Comparison of ENCODE assay signal across 8 mouse cellular contexts in genomic region chr10:127514111-127514698, GRCm38 (mm10). TPM values are rescaled to one million over a fixed set of nuclear protein-coding genes. Genes with fewer than 3 reads are reported as not detected.
DNase-seq lines count a peak whose midpoint lies in the region; ATAC-seq and TF ChIP-seq lines count a peak whose summit lies in the region.

No protein-coding gene starts in this region.

- no peak for ATAC-seq in hindbrain, embryonic 13.5 days (ENCODE audit: low FRiP score)

- no peak for DNase-seq in gastrocnemius, adult 2 months
- no peak for DNase-seq in gastrocnemius, postnatal 14 days
- DNase-seq in midbrain, embryonic 10.5 days (ENCODE audit: low spot score), result no peak
- no peak for DNase-seq in retina, embryonic 14.5 days (ENCODE audit: low spot score)
- DNase-seq in left cerebral cortex, postnatal 36 days (ENCODE audit: low spot score in 2 of 2), result no peak
- DNase-seq in frontal cortex, postnatal 36 days (ENCODE audit: low spot score in 2 of 2), result no peak

- H3K27me3 ChIP-seq in ES-Bruce4 (ENCODE audit: control insufficient read depth, insufficient read depth, low read length, poor library complexity, severe bottlenecking), result no peaks in the 10 kb centered on the region
- peaks cover 40% of the 10 kb centered on the region for H3K27me3 ChIP-seq in hindbrain, embryonic 13.5 days
- peaks cover 100% of the 10 kb centered on the region for H3K27me3 ChIP-seq in midbrain, embryonic 10.5 days (ENCODE audit: low read depth, poor library complexity, severe bottlenecking)

- H3K4me1 ChIP-seq in ES-Bruce4 (ENCODE audit: control insufficient read depth, insufficient read depth, low read length), result peaks cover 10% of the 10 kb centered on the region
- H3K4me1 ChIP-seq in hindbrain, embryonic 13.5 days (replicated peaks), result peaks cover 90% of the 10 kb centered on the region
- peaks cover 94% of the 10 kb centered on the region for H3K4me1 ChIP-seq in midbrain, embryonic 10.5 days

- peak overlapping the region; percentile 78 for H3K27ac ChIP-seq in gastrocnemius, adult 2 months
- no peak overlapping the region for H3K27ac ChIP-seq in ES-Bruce4 (ENCODE audit: insufficient read depth, low read length)
- peak overlapping the region; percentile 100 for H3K27ac ChIP-seq in hindbrain, embryonic 13.5 days
- peak overlapping the region; percentile 89 for H3K27ac ChIP-seq in midbrain, embryonic 10.5 days (replicated peaks)

- no peak overlapping the region for H3K9ac ChIP-seq in ES-Bruce4 (ENCODE audit: low read depth, poor library complexity, severe bottlenecking)
- 0 out of 2 replicates have a peak overlapping the region, but pooled peaks have one; percentile 53 for H3K9ac ChIP-seq in hindbrain, embryonic 13.5 days

- H3K4me3 ChIP-seq in gastrocnemius, adult 2 months, result peak overlapping the region; percentile 63
- peak overlapping the region; percentile 7; the same call in 1 of the 2 replicates for H3K4me3 ChIP-seq in ES-Bruce4 (ENCODE audit: low read depth, low read length)
- no peak overlapping the region for H3K4me3 ChIP-seq in hindbrain, embryonic 13.5 days
- peak overlapping the region; percentile 62 for H3K4me3 ChIP-seq in midbrain, embryonic 10.5 days

- intact Hi-C loops in gastrocnemius, adult 2 months (cut with DNase I), result no loop called here
- intact Hi-C loops in gastrocnemius, postnatal 14 days (cut with DNase I; ENCODE audit: low total_unique reads), result no loop called here
- intact Hi-C loops in left cerebral cortex, postnatal 36 days (cut with DNase I), result no loop called here

- peak overlapping the region; percentile 78 for H3K4me2 ChIP-seq in hindbrain, embryonic 13.5 days

- no peak for TF ChIP-seq POLR2A in ES-Bruce4 (IDR thresholded peaks at IDR 0.05; ENCODE audit: insufficient read depth, low read length)

- TF ChIP-seq EP300 in ES-Bruce4 (IDR thresholded peaks at IDR 0.05; ENCODE audit: insufficient read depth, low read depth, low read length), result no peak

- peaks cover 4% of the 10 kb centered on the region for H3K36me3 ChIP-seq in ES-Bruce4 (ENCODE audit: control insufficient read depth, insufficient read depth, low read length, poor library complexity, severe bottlenecking)
- H3K36me3 ChIP-seq in hindbrain, embryonic 13.5 days, result peaks cover 17% of the 10 kb centered on the region
- H3K36me3 ChIP-seq in midbrain, embryonic 10.5 days, result peaks cover 24% of the 10 kb centered on the region

- no peak for TF ChIP-seq CTCF in gastrocnemius, adult 2 months (IDR thresholded peaks at IDR 0.05)
- no peak for TF ChIP-seq CTCF in ES-Bruce4 (IDR thresholded peaks at IDR 0.05; ENCODE audit: low read depth, low read length)

- H3K9me3 ChIP-seq in ES-Bruce4 (replicated peaks; ENCODE audit: control insufficient read depth, insufficient read depth, low read length, poor library complexity, severe bottlenecking), result no peaks in the 10 kb centered on the region
- H3K9me3 ChIP-seq in hindbrain, embryonic 13.5 days, result no peaks in the 10 kb centered on the region
- H3K9me3 ChIP-seq in midbrain, embryonic 10.5 days (replicated peaks), result 0 out of 2 replicates have a peak, but pooled peaks cover 8% of the 10 kb centered on the region

- WGBS in hindbrain, embryonic 13.5 days, result 13% methylated on average over 13 of the region's 13 CpGs
- WGBS in midbrain, embryonic 10.5 days, result 8% methylated on average over 13 of the region's 13 CpGs

RNA-seq across cellular contexts. Expression of gene Ndufa4l2, which starts 0.6 kb away (rescaled TPM):
- 10 to 100 TPM in 1 of 2 experiments, 1 to 10 TPM in 1; 8.1 to 16.5 TPM for total RNA-seq in gastrocnemius, adult 2 months (2021)
- 10 to 100 TPM; 23.3 to 25.3 TPM for total RNA-seq in gastrocnemius, postnatal 14 days (2021)
- polyA plus RNA-seq in ES-Bruce4 (2011; ENCODE audit: insufficient read depth, insufficient read length, low read depth, missing spikeins), result 5.4 and 5.7 TPM in 2 replicates
- polyA plus RNA-seq in hindbrain, embryonic 13.5 days (2015; fragmentation: Nextera tagmentation; extraction: Ambion mirVana), result 13.4 and 15.5 TPM in 2 replicates
- 5.2 and 5.8 TPM in 2 replicates for polyA plus RNA-seq in midbrain, embryonic 10.5 days (2016; fragmentation: Nextera tagmentation; extraction: Ambion mirVana)
- 1 to 10 TPM; 2.1 to 4.9 TPM for total RNA-seq in left cerebral cortex, postnatal 36 days (2021)

RNA-seq across cellular contexts. Expression of gene Shmt2, which starts 8.0 kb away (rescaled TPM):
- 10 to 100 TPM; 22.7 to 28.9 TPM for total RNA-seq in gastrocnemius, adult 2 months (2021)
- 10 to 100 TPM; 29.4 to 33.1 TPM for total RNA-seq in gastrocnemius, postnatal 14 days (2021)
- 67.4 and 68.2 TPM in 2 replicates for polyA plus RNA-seq in ES-Bruce4 (2011; ENCODE audit: insufficient read depth, insufficient read length, low read depth, missing spikeins)
- 52.7 and 57.5 TPM in 2 replicates for polyA plus RNA-seq in hindbrain, embryonic 13.5 days (2015; fragmentation: Nextera tagmentation; extraction: Ambion mirVana)
- polyA plus RNA-seq in midbrain, embryonic 10.5 days (2016; fragmentation: Nextera tagmentation; extraction: Ambion mirVana), result 107 and 121 TPM in 2 replicates
- total RNA-seq in left cerebral cortex, postnatal 36 days (2021), result 10 to 100 TPM; 22.8 to 29.9 TPM

RNA-seq across cellular contexts. Expression of gene Stac3, which starts 12.7 kb away (rescaled TPM):
- 100 to 1,000 TPM; 393 to 462 TPM for total RNA-seq in gastrocnemius, adult 2 months (2021)
- total RNA-seq in gastrocnemius, postnatal 14 days (2021), result 100 to 1,000 TPM; 315 to 336 TPM
- polyA plus RNA-seq in ES-Bruce4 (2011; ENCODE audit: insufficient read depth, insufficient read length, low read depth, missing spikeins), result 1.9 and 2.6 TPM in 2 replicates
- 2.5 TPM in 2 replicates for polyA plus RNA-seq in hindbrain, embryonic 13.5 days (2015; fragmentation: Nextera tagmentation; extraction: Ambion mirVana)
- 0.52 and 0.62 TPM in 2 replicates for polyA plus RNA-seq in midbrain, embryonic 10.5 days (2016; fragmentation: Nextera tagmentation; extraction: Ambion mirVana)
- total RNA-seq in left cerebral cortex, postnatal 36 days (2021), result 1 to 10 TPM; 1.7 to 2.9 TPM

RNA-seq across cellular contexts. Expression of gene Nxph4, which starts 20.2 kb away (rescaled TPM):
- under 1 TPM; 0.17 to 0.23 TPM for total RNA-seq in gastrocnemius, adult 2 months (2021)
- 1 to 10 TPM; 1.3 to 1.5 TPM for total RNA-seq in gastrocnemius, postnatal 14 days (2021)
- 0.79 TPM in 1 of 2 replicates, not detected in the other for polyA plus RNA-seq in ES-Bruce4 (2011; ENCODE audit: insufficient read depth, insufficient read length, low read depth, missing spikeins)
- polyA plus RNA-seq in hindbrain, embryonic 13.5 days (2015; fragmentation: Nextera tagmentation; extraction: Ambion mirVana), result 139 and 176 TPM in 2 replicates
- 19.4 and 27.2 TPM in 2 replicates for polyA plus RNA-seq in midbrain, embryonic 10.5 days (2016; fragmentation: Nextera tagmentation; extraction: Ambion mirVana)
- total RNA-seq in left cerebral cortex, postnatal 36 days (2021), result 1 to 10 TPM; 6.0 to 7.6 TPM

Comparison
In these comparisons a context has a peak if more than half of its experiments do, and no peak if none do; other contexts are left out.
1. RNA of gene Stac3, which starts 12.7 kb away (total RNA-seq): 393 to 462 TPM in gastrocnemius, adult 2 months and 315 to 336 TPM in gastrocnemius, postnatal 14 days; 1.7 to 2.9 TPM in left cerebral cortex, postnatal 36 days; every median in the first group is over 10 times any median in the second.